Mouse (Mus musculus): ENCODE data around the gene Rhbdl3. TPM values are rescaled to one million over a fixed set of nuclear protein-coding genes. Genes with fewer than 3 reads are reported as not detected.

The Rhbdl3 gene
- polyA plus RNA-seq (2011; ENCODE audit: insufficient read length, low read depth, missing spikeins), result 1.3 and 1.8 TPM in 2 replicates

DNA sequence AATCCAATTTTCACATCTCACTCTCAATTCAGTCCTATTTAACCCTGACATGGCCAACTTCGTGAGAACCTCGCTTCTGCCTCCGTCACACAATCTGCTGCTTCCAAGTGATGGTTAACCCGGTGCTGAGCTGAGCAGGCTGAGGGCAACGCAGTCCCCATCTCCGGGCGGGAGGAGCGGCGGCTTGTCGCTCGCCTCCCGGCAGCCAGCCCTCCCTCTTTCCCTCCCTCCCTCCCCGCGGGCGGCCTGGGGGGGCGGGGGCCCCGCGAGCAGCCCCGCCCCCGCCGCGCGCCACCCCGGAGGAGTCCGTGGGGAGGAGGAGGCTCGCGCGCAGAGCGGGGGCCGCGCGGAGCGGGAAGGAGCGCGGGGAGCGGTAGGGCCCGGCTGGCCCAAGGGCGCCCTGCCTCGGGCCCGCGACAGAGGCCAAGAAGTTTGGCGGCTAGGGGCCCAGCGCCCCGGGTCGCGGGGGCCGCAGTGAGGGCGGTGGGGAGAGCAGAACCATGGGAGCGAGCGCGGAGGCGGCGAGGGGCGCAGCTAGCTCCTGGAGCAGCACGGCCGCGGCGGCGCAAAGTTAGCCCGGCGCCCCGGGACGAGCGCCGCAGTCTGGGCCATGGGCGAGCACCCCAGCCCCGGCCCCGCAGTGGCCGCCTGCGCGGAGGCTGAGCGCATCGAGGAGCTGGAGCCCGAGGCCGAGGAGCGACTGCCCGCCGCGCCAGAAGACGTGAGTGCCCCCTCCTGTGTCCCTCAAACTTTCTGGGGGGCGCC, at the start of gene Rhbdl3:
TSS of gene Rhbdl3 (plus strand) at position 362 of the 765 bp plus-strand sequence.
- no peak for TF ChIP-seq CTCF (IDR thresholded peaks at IDR 0.05; ENCODE audit: borderline replicate concordance, insufficient read depth, low read length)
- TF ChIP-seq POLR2A (IDR thresholded peaks at IDR 0.05; ENCODE audit: low read depth, low read length), result peak; percentile 54; the same call in 1 of the 2 replicates
- Histone ChIP-seq H3K4me3 (ENCODE audit: insufficient read depth, low read length) (peak within 1 kb of the TSS; percentile 31), H3K27ac (ENCODE audit: insufficient read depth, low read length) (no peak within 1 kb of the TSS), H3K4me1 (ENCODE audit: control insufficient read depth, insufficient read depth, low read length) (0 out of 2 replicates have a peak, but pooled peaks cover 2% of the 10 kb centered on the region)

GRCm38 (mm10) chr11:80264137-80264536, 36.6 kb upstream of the Rhbdl3 start:
- no peak for TF ChIP-seq POLR2A (IDR thresholded peaks at IDR 0.05; ENCODE audit: low read depth, low read length)
- no peak for TF ChIP-seq CTCF (IDR thresholded peaks at IDR 0.05; ENCODE audit: borderline replicate concordance, insufficient read depth, low read length)
- Histone ChIP-seq H3K27ac (ENCODE audit: insufficient read depth, low read length) (no peak overlapping the region), H3K4me3 (ENCODE audit: insufficient read depth, low read length) (no peak overlapping the region), H3K4me1 (ENCODE audit: control insufficient read depth, insufficient read depth, low read length) (no peaks in the 10 kb centered on the region)

GRCm38 (mm10) chr11:80271096-80271495, 29.6 kb upstream of the Rhbdl3 start:
- no peaks in the 10 kb centered on the region for H3K4me1 ChIP-seq (ENCODE audit: control insufficient read depth, insufficient read depth, low read length)
- H3K27ac ChIP-seq (ENCODE audit: insufficient read depth, low read length), result no peak overlapping the region
- H3K4me3 ChIP-seq (ENCODE audit: insufficient read depth, low read length), result no peak overlapping the region
- no peak for TF ChIP-seq CTCF (IDR thresholded peaks at IDR 0.05; ENCODE audit: borderline replicate concordance, insufficient read depth, low read length)
- no peak for TF ChIP-seq POLR2A (IDR thresholded peaks at IDR 0.05; ENCODE audit: low read depth, low read length)

- H3K4me3 ChIP-seq (ENCODE audit: insufficient read depth, low read length), result no peak overlapping the region
- H3K27ac ChIP-seq (ENCODE audit: insufficient read depth, low read length), result no peak overlapping the region
- no peaks in the 10 kb centered on the region for H3K4me1 ChIP-seq (ENCODE audit: control insufficient read depth, insufficient read depth, low read length)
- TF ChIP-seq POLR2A (IDR thresholded peaks at IDR 0.05; ENCODE audit: low read depth, low read length), result no peak
These were observed 25.7 kb upstream of the Rhbdl3 start for GRCm38 (mm10) chr11:80275011-80275410.

DNA sequence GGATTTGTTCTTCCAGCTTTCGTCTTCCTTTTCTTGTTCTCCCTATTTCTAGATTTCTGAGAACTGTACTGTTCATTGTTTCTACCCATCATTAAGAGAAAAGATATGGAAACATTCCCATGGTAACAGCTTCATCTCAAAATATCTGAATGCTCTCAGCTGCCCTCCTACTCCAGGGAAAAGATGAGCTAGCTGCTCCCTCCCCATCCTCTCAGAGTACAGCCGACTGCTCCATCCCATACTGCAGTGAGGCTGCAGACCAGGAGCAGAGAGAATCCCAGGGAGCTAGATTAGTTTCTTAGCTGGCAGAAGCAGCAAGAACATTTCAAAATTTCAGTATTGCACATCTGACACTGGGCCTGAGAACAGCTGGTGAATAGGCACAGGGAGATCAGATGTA, 22.7 kb upstream of the Rhbdl3 start:
- H3K4me3 ChIP-seq (ENCODE audit: insufficient read depth, low read length), result no peak overlapping the region
- TF ChIP-seq POLR2A (IDR thresholded peaks at IDR 0.05; ENCODE audit: low read depth, low read length) (no peak), CTCF (IDR thresholded peaks at IDR 0.05; ENCODE audit: borderline replicate concordance, insufficient read depth, low read length) (no peak)
- no peaks in the 10 kb centered on the region for H3K4me1 ChIP-seq (ENCODE audit: control insufficient read depth, insufficient read depth, low read length)
- no peak overlapping the region for H3K27ac ChIP-seq (ENCODE audit: insufficient read depth, low read length)

- no peak overlapping the region for H3K4me3 ChIP-seq (ENCODE audit: insufficient read depth, low read length)
- no peak overlapping the region for H3K27ac ChIP-seq (ENCODE audit: insufficient read depth, low read length)
- peaks cover 5% of the 10 kb centered on the region; the same call in 1 of the 2 replicates for H3K4me1 ChIP-seq (ENCODE audit: control insufficient read depth, insufficient read depth, low read length)
- no peak for TF ChIP-seq POLR2A (IDR thresholded peaks at IDR 0.05; ENCODE audit: low read depth, low read length)
These were observed 16.9 kb upstream of the Rhbdl3 start for GRCm38 (mm10) chr11:80283786-80284185.

GRCm38 (mm10) chr11:80284641-80285040, 16.1 kb upstream of the Rhbdl3 start:
- H3K4me1 ChIP-seq (ENCODE audit: control insufficient read depth, insufficient read depth, low read length), result peaks cover 5% of the 10 kb centered on the region; the same call in 1 of the 2 replicates
- TF ChIP-seq POLR2A (IDR thresholded peaks at IDR 0.05; ENCODE audit: low read depth, low read length) (no peak), CTCF (IDR thresholded peaks at IDR 0.05; ENCODE audit: borderline replicate concordance, insufficient read depth, low read length) (no peak)
- no peak overlapping the region for H3K4me3 ChIP-seq (ENCODE audit: insufficient read depth, low read length)
- no peak overlapping the region for H3K27ac ChIP-seq (ENCODE audit: insufficient read depth, low read length)

GRCm38 (mm10) chr11:80287150-80287549, 13.6 kb upstream of the Rhbdl3 start:
- no peak overlapping the region for H3K4me3 ChIP-seq (ENCODE audit: insufficient read depth, low read length)
- peaks cover 5% of the 10 kb centered on the region; the same call in 1 of the 2 replicates for H3K4me1 ChIP-seq (ENCODE audit: control insufficient read depth, insufficient read depth, low read length)
- TF ChIP-seq POLR2A (IDR thresholded peaks at IDR 0.05; ENCODE audit: low read depth, low read length) (no peak), CTCF (IDR thresholded peaks at IDR 0.05; ENCODE audit: borderline replicate concordance, insufficient read depth, low read length) (peak; percentile 69; the same call in 1 of the 2 replicates)
- H3K27ac ChIP-seq (ENCODE audit: insufficient read depth, low read length), result no peak overlapping the region

DNA sequence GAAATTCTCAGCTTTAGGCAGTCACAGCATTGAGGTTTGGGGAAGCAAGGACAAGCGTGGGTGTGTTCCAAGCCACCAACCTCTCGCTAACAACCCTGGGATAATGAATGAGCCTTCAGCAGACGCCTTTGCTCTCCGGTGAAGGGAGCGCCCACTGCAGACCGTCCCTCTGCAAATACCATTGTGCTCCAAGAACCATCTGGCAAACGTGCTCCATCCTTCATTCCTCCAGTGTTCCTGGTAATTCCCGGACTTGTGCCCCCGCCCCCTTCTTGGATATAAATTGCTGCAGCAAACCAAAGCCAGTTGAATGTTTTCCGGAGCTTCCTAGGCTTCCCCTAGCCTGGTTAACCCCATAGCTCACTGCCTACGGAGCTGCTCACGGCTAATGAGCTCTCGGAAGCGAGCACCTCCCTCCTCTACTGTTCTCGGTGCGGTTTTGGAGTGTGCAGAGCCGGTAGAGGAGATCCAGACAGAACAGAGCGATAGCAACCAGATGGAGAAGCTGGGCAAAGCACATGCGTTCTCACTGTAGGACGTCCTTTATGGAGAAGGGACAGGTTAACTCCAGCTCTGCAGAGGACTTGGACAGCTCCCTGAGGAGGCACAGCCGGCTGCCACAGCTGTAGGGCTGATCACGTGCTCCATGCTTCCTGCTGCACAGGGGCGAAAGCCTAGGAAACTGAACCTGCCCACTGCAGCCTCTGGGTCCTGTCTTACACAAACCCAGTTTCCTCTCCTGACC, 10.8 kb upstream of the Rhbdl3 start:
- Histone ChIP-seq H3K4me1 (ENCODE audit: control insufficient read depth, insufficient read depth, low read length) (no peaks in the 10 kb centered on the region), H3K4me3 (ENCODE audit: insufficient read depth, low read length) (no peak overlapping the region), H3K27ac (ENCODE audit: insufficient read depth, low read length) (no peak overlapping the region)
- TF ChIP-seq POLR2A (IDR thresholded peaks at IDR 0.05; ENCODE audit: low read depth, low read length) (no peak), CTCF (IDR thresholded peaks at IDR 0.05; ENCODE audit: borderline replicate concordance, insufficient read depth, low read length) (no peak)

GRCm38 (mm10) chr11:80291004-80291403, 9.7 kb upstream of the Rhbdl3 start:
- no peak for TF ChIP-seq POLR2A (IDR thresholded peaks at IDR 0.05; ENCODE audit: low read depth, low read length)
- TF ChIP-seq CTCF (IDR thresholded peaks at IDR 0.05; ENCODE audit: borderline replicate concordance, insufficient read depth, low read length), result no peak
- H3K27ac ChIP-seq (ENCODE audit: insufficient read depth, low read length), result no peak overlapping the region
- no peak overlapping the region for H3K4me3 ChIP-seq (ENCODE audit: insufficient read depth, low read length)
- H3K4me1 ChIP-seq (ENCODE audit: control insufficient read depth, insufficient read depth, low read length), result no peaks in the 10 kb centered on the region

All from embryonic fibroblast, embryonic 13.5 days (primary cell).